Mouse (Mus musculus) heart, embryonic 14.5 days (tissue): ENCODE measurements around the gene H2-Q2. TPM values are rescaled to one million over a fixed set of nuclear protein-coding genes. Genes with fewer than 3 reads are reported as not detected.
"Not testable (repeated sequence)": the region's sequence is repeated elsewhere in the genome, so short reads cannot be mapped to it uniquely, and the experiment has no call there.

ENCODE experiments used
- ATAC-seq: fragments of 200-750 bp; cut with Nextera tagmentation; 2 replicates; pipeline ENCODE4 v1.8.0; 2017; ENCODE audit warnings: low read depth, moderate TSS enrichment; ENCODE audit not compliant: insufficient number of reproducible peaks, insufficient read depth, low FRiP score
- H3K27ac ChIP-seq, 2 experiments: fragments of 200-500 bp in 1 of 2; fragments of 300-500 bp in 1 of 2; sonication (generic) in 1 of 2; replicated peaks in 1 of 2; 2 replicates each; pipeline ENCODE4 v1.5.1; 2012 to 2014; ENCODE audit warnings: low read depth in 2 of 2, low read length in 2 of 2, control low read depth in 1 of 2, mild to moderate bottlenecking in 1 of 2, mixed read lengths in 1 of 2; ENCODE audit not compliant: control insufficient read depth in 1 of 2, insufficient read depth in 1 of 2
- H3K27me3 ChIP-seq: fragments of 300-500 bp; sonication (generic); 2 replicates; pipeline ENCODE4 v1.6.1; 2014; ENCODE audit warnings: mild to moderate bottlenecking, low read length, control low read depth; ENCODE audit not compliant: control insufficient read depth, insufficient read depth
- H3K36me3 ChIP-seq: fragments of 300-500 bp; sonication (generic); 2 replicates; pipeline ENCODE4 v1.6.1; 2014; ENCODE audit warnings: mild to moderate bottlenecking, control low read depth, low read length, mixed read lengths; ENCODE audit not compliant: control insufficient read depth, insufficient read depth
- H3K4me1 ChIP-seq, 2 experiments: fragments of 200-500 bp in 1 of 2; fragments of 300-500 bp in 1 of 2; sonication (generic) in 1 of 2; 2 replicates each; pipeline ENCODE4 v1.6.1; 2012 to 2014; ENCODE audit warnings: low read length in 2 of 2, control low read depth in 1 of 2, mixed read lengths in 1 of 2; ENCODE audit not compliant: control insufficient read depth in 2 of 2, insufficient read depth in 2 of 2
- H3K4me2 ChIP-seq: fragments of 300-500 bp; sonication (generic); 2 replicates; pipeline ENCODE4 v1.6.1; 2014; ENCODE audit warnings: mild to moderate bottlenecking, low read length
- H3K4me3 ChIP-seq, 2 experiments: fragments of 200-500 bp in 1 of 2; fragments of 300-500 bp in 1 of 2; sonication (generic) in 1 of 2; 2 replicates each; pipeline ENCODE4 v1.5.1; 2012 to 2014; ENCODE audit warnings: low read length in 2 of 2, mild to moderate bottlenecking in 2 of 2, control low read depth in 1 of 2, low read depth in 1 of 2, moderate library complexity in 1 of 2; ENCODE audit not compliant: control insufficient read depth in 1 of 2, insufficient read depth in 1 of 2
- H3K9ac ChIP-seq: fragments of 300-500 bp; sonication (generic); 2 replicates; pipeline ENCODE4 v1.6.1; 2014; ENCODE audit warnings: mild to moderate bottlenecking, low read length
- H3K9me3 ChIP-seq: fragments of 300-500 bp; sonication (generic); 2 replicates; pipeline ENCODE4 v1.6.1; 2016; ENCODE audit warnings: low read length, control low read depth; ENCODE audit not compliant: control insufficient read depth
- WGBS: fragments of 180-500 bp; shearing (Covaris S2); extraction: QIAGEN DNeasy Blood & Tissue Kit; methylation state at CpG from one replicate; pipeline ENCODE4 v1.1.7; 2014; 5-methylcytosine and 5-hydroxymethylcytosine counted together
- polyA plus RNA-seq: library from polyadenylated mRNA; unstranded; fragments of >200 nt; fragmentation: Nextera tagmentation; extraction: Ambion mirVana; gene quantifications from 2 replicates; pipeline ENCODE4 v1.2.1, GENCODE M21; 2014

The H2-Q2 gene
- polyA plus RNA-seq, 1 experiment from 2014 or later = 1.6 TPM

DNA sequence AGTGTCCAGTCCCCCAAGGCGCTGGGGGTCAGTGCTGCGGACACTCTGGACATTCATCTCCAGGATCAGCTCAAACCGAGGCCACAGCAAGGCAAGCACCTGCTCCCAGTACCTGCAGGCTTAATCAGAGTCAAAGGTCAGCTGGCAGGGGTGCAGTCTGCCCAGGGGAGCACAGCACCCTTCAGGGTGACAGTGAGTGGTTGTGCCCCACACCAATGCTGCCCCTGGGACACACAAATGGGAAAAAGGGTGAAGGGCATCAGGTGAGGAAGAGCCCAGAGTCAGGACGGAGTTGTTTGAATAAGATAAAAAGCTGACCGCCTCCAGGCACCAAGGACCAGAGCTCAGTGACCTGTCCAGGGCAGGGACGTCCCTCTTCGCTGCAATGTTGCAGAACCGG is 37.1 kb upstream of the H2-Q2 start:
- not testable (repeated sequence) for H3K4me3 ChIP-seq, H3K9me3 ChIP-seq, H3K4me2 ChIP-seq, H3K9ac ChIP-seq, ATAC-seq, H3K4me1 ChIP-seq, H3K27me3 ChIP-seq, H3K27ac ChIP-seq, H3K36me3 ChIP-seq
- 72% methylated on average over 7 of the region's 8 CpGs for WGBS

GRCm38 (mm10) chr17:35318671-35319070 is 23.4 kb upstream of the H2-Q2 start:
- Histone ChIP-seq H3K4me3 (no peak overlapping the region), H3K9ac (no peak overlapping the region), H3K36me3 (no peaks in the 10 kb centered on the region), H3K4me2 (no peak overlapping the region), H3K9me3 (no peaks in the 10 kb centered on the region), H3K27ac (no peak overlapping the region), H3K4me1 (peaks cover 2 to 3% of the 10 kb centered on the region in 2 experiments; a peak in 2 of 4 replicates), H3K27me3 (peaks cover 17% of the 10 kb centered on the region)
- no peak for ATAC-seq

- WGBS = 2% methylated on average over 55 of the region's 55 CpGs
- Histone ChIP-seq H3K4me3 (peak within 1 kb of the TSS; percentile 39 to 44), H3K4me1 (peaks cover 2 to 3% of the 10 kb centered on the region in 2 experiments; a peak in 2 of 4 replicates), H3K9ac (peak within 1 kb of the TSS; percentile 48; the same call in 1 of the 2 replicates), H3K27me3 (peaks cover 17% of the 10 kb centered on the region), H3K27ac (no peak within 1 kb of the TSS), H3K9me3 (no peaks in the 10 kb centered on the region), H3K36me3 (no peaks in the 10 kb centered on the region), H3K4me2 (peak within 1 kb of the TSS; percentile 87)
- ATAC-seq = no peak
Measured at GRCm38 (mm10) chr17:35320327-35321081, 21.5 kb upstream of the H2-Q2 start, which contains the start of gene H2-Q1. Gene H2-Q1 (plus strand): TSS chr17:35320405.

DNA sequence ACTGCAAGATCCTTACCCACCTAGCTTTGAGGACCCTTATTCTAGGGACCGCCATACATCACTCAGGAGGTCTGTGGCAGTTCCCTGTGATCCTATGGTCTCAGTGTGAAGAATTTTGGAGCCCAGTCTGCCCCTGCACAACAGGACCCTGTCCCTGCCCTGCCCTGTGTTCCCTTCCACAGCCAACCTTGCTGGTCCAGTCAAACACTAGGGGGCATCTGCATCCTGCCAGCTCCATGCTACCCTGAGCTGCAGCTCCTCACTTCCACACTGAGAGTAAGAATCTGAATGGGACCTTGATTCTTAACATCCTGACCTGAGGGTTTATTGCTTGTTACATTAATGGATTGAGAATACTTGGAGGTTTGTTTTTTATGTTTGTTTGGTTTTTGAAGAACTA is 16.9 kb upstream of the H2-Q2 start:
- H3K4me3 ChIP-seq, ATAC-seq, H3K4me2 ChIP-seq, H3K9ac ChIP-seq, H3K27ac ChIP-seq, H3K9me3 ChIP-seq, H3K4me1 ChIP-seq, H3K36me3 ChIP-seq: not testable (repeated sequence)
- peaks cover 16% of the 10 kb centered on the region for H3K27me3 ChIP-seq
- WGBS = 50% methylated on average over 1 of the region's 1 CpGs

- H3K27me3 ChIP-seq, H3K4me1 ChIP-seq, H3K9me3 ChIP-seq, ATAC-seq, H3K4me3 ChIP-seq, H3K27ac ChIP-seq, H3K36me3 ChIP-seq, H3K9ac ChIP-seq, H3K4me2 ChIP-seq: not testable (repeated sequence)
Measured at GRCm38 (mm10) chr17:35326000-35326399, 16.0 kb upstream of the H2-Q2 start.

- not testable (repeated sequence) for H3K9ac ChIP-seq, ATAC-seq, H3K4me1 ChIP-seq, H3K4me3 ChIP-seq, H3K27ac ChIP-seq, H3K9me3 ChIP-seq, H3K36me3 ChIP-seq, H3K27me3 ChIP-seq, H3K4me2 ChIP-seq
- 49% methylated on average over 3 of the region's 3 CpGs for WGBS
Measured at GRCm38 (mm10) chr17:35329714-35330113, 12.3 kb upstream of the H2-Q2 start.

DNA sequence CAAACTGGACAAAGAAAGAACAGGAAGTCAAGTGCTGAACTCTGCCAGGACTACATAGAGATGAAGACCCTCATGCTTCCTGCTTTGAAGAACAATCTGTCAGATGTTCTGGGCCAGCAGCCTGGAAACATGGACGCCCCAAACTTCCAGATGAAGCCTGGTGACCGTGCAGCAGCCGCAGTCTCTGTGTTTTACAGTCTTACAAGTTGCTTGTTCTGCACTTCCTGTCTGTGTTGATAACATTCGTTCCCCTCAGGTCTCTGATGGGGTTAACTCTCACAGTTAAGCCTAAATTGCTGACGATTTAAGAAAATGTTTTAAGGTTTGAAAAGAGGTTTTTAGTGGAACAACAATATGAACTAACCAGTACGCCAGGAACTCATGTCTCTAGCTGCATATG is 10.5 kb upstream of the H2-Q2 start:
- ATAC-seq, H3K4me1 ChIP-seq, H3K27ac ChIP-seq, H3K9me3 ChIP-seq, H3K36me3 ChIP-seq, H3K27me3 ChIP-seq, H3K4me2 ChIP-seq, H3K9ac ChIP-seq, H3K4me3 ChIP-seq: not testable (repeated sequence)
- WGBS = 55% methylated on average over 6 of the region's 6 CpGs
